Mouse (Mus musculus): Measurements from ENCODE around the gene Ogdh.

DNA sequence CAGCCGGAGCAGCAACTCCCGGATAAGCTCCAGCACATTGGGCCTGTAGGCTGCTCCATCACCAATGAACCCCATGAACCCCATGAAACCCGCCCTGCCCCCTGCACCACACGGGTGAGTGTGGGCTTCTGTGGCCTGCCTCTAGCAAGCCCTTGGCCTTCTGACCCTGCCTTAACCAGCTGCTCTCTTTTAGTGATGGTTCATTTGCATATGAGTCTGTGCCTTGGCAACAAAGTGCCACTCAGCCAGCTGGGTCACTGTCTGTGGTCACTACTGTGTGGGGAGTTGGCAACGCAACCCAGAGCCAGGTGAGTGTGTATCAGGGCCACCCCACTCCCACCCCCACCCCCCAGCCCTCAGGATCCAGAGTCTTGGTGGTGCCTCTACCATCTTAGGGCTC, 104.1 kb downstream of the Ogdh start:
- TF ChIP-seq GATA1 (IDR thresholded peaks at IDR 0.05; ENCODE audit: low read length) (no peak), TAL1 (IDR thresholded peaks at IDR 0.05; ENCODE audit: low read length) (no peak)
